Mouse (Mus musculus) right cerebral cortex, postnatal 25 days (tissue): ENCODE data around the gene H2-T23.
"Not testable (repeated sequence)": the region's sequence is repeated elsewhere in the genome, so short reads cannot be mapped to it uniquely, and the experiment has no call there.

Experiments
- DNase-seq: peaks from one replicate; pipeline ENCODE4 v3.0.0; 2022

The H2-T23 gene

DNA sequence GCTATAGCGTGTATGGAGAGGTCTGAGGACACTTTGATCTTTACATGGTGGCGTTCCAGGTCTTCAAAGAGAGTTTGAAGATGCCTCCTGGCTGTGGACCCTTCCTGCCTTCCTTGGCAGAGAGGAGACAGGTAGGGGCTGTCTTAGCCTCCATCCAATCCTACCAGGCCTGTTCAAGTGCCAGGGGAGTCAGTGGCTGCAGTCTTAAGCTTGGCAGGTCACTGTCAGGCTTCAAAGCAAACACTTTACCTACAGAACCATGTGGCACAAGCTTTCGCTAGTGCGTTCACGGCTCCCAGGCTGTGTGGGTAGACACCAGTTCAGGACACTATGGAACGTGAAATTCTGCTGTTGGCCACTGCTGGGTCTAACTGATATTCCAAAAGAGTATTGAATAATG, 9.7 kb downstream of the H2-T23 start:
- no peak for DNase-seq

GRCm38 (mm10) chr17:36022098-36022497, 10.6 kb downstream of the H2-T23 start:
- no peak for DNase-seq

GRCm38 (mm10) chr17:36021309-36021708, 11.3 kb downstream of the H2-T23 start:
- DNase-seq = no peak

DNA sequence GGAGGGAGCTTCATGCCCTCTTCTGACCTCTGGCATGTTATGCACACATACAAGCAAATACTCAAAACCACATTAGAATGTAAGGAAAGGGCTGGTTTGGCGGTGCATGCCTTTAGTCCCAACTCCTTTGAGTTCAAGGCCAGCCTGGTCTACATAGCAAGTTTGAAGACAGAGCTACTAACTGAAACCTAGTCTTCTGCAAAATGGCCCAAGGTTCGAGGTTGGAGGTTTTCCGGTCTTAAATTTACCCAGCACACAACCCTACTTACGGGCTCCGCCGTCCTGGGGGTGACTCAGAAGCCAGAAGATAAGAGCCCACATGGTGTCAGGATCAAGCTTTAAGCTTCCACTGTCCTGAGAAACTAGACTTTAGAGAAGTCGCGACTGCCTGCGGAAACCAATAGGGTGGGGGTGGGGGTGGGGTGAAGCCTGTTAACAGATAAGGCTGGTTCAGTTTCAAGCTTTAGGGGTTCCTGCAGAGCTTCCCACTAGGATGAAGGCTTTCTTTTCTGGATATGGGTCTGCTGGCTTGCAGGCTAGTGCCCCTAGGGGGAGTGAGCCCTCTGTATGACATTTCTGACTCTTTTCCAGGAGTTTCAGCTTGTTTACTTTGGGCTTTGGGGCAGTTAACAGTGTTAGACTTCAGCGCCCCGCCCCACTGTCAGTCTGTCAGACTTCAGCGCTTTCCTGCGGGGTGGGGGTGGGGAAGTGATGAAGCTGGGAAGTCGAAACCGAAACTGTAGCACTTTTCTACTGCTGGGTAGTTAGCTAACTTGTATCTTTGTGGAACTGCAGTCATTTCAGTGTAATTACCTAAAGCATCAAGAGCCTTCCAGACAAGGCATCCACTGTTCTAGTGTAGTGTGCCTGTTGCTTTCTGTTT, 12.2 kb downstream of the H2-T23 start, which contains the start of gene H2-T24:
TSS of gene H2-T24 (minus strand) at position 370 of the 883 bp plus-strand sequence.
- peak; percentile 38 for DNase-seq

DNA sequence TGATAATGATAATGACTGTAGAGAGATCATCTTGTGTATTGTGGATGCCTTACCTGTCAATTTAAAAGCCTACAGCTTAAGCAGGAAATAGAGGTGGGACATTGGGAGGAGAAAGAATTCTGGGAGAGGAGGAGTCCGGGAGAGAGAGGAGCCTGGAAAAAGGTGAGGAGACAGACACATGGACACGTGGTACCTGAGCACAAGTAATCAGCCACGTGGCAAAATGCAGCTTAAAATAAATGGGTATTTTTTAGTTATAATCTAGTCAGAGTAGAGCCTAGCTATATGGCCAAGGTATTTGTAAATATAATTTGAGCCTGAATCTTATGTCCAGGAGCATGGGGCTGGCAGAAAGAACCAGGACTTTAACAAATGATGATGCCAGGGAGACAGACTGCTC, 13.1 kb downstream of the H2-T23 start:
- no peak for DNase-seq

DNA sequence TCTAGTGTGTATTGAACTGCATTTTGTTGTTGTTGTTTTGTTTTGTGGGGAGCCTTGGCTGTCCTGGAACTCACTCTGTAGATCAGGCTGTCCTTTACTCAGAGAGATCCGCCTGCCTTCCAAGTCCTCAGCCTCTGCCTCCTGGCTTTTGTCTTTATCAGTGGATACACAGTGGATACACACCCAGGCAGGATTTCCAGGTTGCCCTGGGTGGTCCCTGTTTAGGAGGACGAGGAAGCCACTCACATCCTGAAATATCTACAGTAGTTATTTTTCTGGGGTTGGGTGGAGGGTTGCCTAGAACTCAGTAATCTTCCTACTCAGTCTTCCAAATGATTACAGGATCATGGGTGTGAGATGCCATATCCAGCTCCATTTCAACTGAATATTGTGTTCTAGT, 13.7 kb downstream of the H2-T23 start:
- no peak for DNase-seq

DNA sequence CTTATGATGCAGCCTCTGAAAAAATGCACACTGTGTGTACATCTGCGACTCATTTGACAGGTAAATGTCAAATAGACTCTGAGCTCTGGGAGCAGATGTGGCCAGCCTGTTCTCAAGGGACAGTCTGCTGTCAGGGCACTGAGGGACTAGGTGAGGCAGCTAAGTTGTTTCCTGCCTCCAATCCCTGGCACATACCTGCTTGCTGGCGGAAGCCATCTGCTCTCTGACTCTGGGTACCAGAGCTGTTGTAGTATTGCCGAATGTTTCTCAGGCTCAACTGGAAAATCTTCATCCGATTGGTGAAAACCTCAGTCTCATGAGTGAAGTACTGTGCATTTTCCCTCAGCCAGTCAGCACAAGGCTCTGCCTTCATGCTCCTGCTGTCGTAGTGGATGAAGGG, 15.6 kb downstream of the H2-T23 start:
- DNase-seq = no peak

- no peak for DNase-seq
Observed at GRCm38 (mm10) chr17:36014977-36015376, 17.7 kb downstream of the H2-T23 start.

GRCm38 (mm10) chr17:36004409-36004808, 28.2 kb downstream of the H2-T23 start:
- not testable (repeated sequence) for DNase-seq

- DNase-seq = no peak
Observed at GRCm38 (mm10) chr17:36003331-36003730, 29.3 kb downstream of the H2-T23 start.

DNA sequence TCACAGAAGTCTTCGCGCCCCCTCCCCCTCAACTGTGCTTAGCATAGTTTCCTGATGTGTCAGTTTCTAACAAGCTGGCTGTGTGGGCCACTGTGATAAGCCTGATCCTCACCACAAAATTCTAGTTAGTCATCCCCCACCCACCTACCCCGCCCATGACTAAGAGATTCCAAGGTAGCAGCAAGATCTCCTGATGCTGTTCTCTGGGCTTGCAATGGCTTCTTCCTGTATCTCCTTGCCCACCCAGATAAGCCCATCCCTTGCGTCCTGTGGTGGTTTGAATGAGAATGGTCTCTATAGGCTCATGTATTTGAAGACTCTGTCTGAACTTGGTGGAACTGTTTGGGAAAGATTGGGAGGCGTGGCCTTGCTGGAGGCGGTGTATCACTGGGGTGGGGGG, 30.7 kb downstream of the H2-T23 start:
- no peak for DNase-seq

- no peak for DNase-seq
Observed at GRCm38 (mm10) chr17:36001121-36001897, 31.3 kb downstream of the H2-T23 start.

GRCm38 (mm10) chr17:36000349-36000748, 32.3 kb downstream of the H2-T23 start:
- no peak for DNase-seq

DNA sequence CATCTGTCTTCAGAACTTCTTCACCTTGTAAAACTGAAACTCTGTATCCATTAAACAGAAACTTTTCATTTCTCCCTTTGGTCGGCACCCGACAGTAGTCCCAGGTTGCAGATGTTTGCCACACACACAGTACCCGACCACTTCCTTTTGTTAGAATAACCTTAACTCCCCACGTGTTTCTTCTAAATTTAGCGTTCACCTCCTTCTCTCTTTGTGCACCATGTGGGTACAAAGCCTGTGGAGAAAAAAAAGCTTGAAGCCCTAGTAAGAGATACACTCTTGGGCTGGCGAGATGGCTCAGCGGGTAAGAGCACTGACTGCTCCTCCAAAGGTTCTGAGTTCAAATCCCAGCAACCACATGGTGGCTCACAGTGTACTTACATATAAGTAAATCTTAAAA, 33.3 kb downstream of the H2-T23 start:
- DNase-seq = no peak

DNA sequence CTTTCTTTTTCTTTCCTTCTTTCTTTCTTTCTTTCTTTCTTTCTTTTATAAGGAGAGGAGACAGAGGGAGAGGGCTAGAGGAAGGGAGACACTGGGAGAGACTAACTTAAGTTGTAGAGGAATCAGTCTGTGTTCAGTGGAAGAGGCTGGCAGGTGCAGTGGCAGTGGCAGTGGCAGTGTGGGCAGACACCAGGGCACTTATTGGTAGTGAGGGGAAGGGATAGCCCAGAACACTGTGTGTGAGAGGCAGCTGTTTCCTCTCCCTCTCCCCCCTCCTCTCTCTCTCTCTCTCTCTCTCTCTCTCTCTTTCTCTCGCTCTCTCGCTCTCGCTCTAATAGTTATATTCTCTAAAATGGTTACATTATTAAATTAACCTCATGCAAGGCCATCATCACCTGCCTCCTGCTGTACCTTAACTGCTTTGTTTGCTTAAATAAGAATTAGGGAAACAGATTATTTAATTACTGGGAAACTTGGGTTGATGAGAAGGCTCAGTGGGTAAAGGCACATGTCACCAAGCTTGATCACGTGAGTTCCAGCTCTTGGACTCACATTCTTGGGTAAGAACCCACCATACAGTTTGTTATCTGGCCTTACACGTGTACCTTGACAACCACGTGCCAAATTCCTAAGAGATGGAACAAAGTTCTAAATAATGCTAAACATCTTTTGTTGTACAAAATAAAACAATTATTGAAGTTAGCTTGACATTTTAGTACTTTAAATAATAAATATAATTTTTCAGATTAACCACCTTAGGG, 33.9 kb downstream of the H2-T23 start:
- DNase-seq = no peak

- no peak for DNase-seq
Observed at GRCm38 (mm10) chr17:35997713-35998510, 34.7 kb downstream of the H2-T23 start.

- peak; percentile 87 for DNase-seq
Observed at GRCm38 (mm10) chr17:35996949-35997348, 35.7 kb downstream of the H2-T23 start.

DNA sequence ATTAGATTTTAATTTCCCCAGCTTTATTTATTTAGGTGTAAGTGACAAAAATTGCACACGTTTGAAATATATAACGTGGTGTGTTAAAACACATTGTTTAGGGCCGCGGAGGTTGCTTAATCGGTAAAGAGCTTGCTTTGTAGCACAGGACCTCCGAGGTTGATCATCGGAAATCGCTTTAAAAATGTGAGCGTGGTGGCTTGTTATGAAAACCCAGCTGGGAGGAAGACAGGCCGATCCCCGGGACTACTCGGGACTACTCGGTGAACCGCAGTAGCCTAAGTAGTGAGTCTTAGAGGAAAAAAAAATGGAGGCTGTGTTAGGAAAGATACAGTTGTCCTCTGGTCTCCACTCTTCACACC, 37.8 kb downstream of the H2-T23 start:
- DNase-seq = no peak

GRCm38 (mm10) chr17:35994175-35994878, 38.3 kb downstream of the H2-T23 start:
- peak; percentile 79 for DNase-seq

GRCm38 (mm10) chr17:35993675-35994074, 39.0 kb downstream of the H2-T23 start:
- peak; percentile 76 for DNase-seq

DNA sequence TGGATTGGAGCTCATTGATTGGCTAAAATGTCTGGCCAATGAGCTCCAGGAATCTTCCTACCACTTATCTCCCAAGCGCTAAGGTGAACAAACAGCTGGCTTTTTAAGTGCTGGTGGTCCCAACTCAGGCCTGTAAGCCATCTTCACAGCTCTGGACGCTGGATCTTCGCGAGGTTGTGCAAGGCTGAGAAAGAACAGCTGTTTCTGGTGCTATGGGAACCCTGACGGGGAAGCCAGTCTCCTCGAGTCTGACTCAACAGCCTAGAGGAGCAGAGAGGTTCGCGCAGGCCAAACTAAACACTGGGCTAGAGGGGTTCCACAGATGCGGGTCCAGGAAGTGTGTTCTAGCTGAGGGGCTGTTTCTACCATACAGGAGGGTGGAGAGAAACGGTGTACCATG, 40.9 kb downstream of the H2-T23 start:
- DNase-seq = no peak

GRCm38 (mm10) chr17:35981776-35982175, 50.9 kb downstream of the H2-T23 start:
- no peak for DNase-seq
